Mouse (Mus musculus): ENCODE data around the gene Zc3h6. TPM values are rescaled to one million over a fixed set of nuclear protein-coding genes. Genes with fewer than 3 reads are reported as not detected.
"Not testable (repeated sequence)": the region's sequence is repeated elsewhere in the genome, so short reads cannot be mapped to it uniquely, and the experiment has no call there.

The Zc3h6 gene
- polyA plus RNA-seq, 1 experiment from 2014 or later: 1.3 TPM

DNA sequence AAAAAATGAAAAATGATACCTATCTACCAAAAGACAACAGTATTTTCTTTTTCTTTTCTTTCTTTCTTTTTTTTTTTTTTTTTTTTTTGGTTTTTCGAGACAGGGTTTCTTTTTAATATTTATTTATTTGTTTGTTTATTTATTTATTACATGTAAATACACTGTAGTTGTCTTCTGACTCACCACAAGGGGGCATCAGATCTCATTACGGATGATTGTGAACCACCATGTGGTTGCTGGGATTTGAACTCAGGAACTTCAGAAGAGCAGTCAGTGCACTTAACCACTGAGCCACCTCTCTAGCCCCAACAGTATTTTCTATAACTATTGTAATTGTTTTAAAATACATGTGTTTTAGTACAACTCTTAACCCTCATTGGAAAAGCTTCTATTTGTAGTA is 41.7 kb downstream of the Zc3h6 start:
- not testable (repeated sequence) for H3K4me2 ChIP-seq (ENCODE audit: low read depth, low read length); ATAC-seq (ENCODE audit: low read depth); H3K4me3 ChIP-seq (ENCODE audit: low read length); H3K27ac ChIP-seq (ENCODE audit: low read length); H3K4me1 ChIP-seq (replicated peaks; ENCODE audit: control insufficient read depth, insufficient read depth, low read length); H3K36me3 ChIP-seq (ENCODE audit: control insufficient read depth, insufficient read depth, low read length); H3K27me3 ChIP-seq (ENCODE audit: control insufficient read depth, insufficient read depth, low read depth, low read length); H3K9ac ChIP-seq (ENCODE audit: low read length); H3K9me3 ChIP-seq (ENCODE audit: control insufficient read depth, low read length)
- WGBS: 74% methylated on average over 2 of the region's 2 CpGs

DNA sequence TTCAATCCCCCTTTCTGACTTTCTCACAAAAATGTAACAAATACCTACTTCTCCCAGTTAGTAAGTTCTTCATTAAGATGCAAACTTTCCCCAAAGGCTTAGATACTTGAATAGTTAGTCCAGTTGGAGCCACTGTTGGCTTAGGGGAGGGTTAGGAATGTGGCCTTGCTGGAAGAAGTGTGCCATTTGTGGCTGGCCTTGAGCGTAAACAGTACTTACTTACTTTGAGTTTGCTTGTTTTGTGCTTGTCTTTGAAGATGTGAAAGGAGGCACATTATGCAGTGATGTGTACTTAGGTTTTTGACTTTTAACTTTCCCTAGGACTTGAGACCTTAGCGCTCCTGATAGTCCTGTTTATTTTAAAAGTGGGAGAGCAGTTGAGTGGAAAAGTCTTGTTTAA is 52.9 kb downstream of the Zc3h6 start:
- no peaks in the 10 kb centered on the region for H3K9me3 ChIP-seq (ENCODE audit: control insufficient read depth, low read length)
- no peak overlapping the region for H3K9ac ChIP-seq (ENCODE audit: low read length)
- peak overlapping the region; percentile 22; the same call in 1 of the 2 replicates for H3K27ac ChIP-seq (ENCODE audit: low read length)
- no peak overlapping the region for H3K4me3 ChIP-seq (ENCODE audit: low read length)
- 0 out of 2 replicates have a peak, but pooled peaks cover 2% of the 10 kb centered on the region for H3K4me1 ChIP-seq (replicated peaks; ENCODE audit: control insufficient read depth, insufficient read depth, low read length)
- 44% methylated on average over 2 of the region's 2 CpGs for WGBS
- H3K36me3 ChIP-seq (ENCODE audit: control insufficient read depth, insufficient read depth, low read length): no peaks in the 10 kb centered on the region
- ATAC-seq (ENCODE audit: low read depth): peak; percentile 85
- no peak overlapping the region for H3K4me2 ChIP-seq (ENCODE audit: low read depth, low read length)
- no peaks in the 10 kb centered on the region for H3K27me3 ChIP-seq (ENCODE audit: control insufficient read depth, insufficient read depth, low read depth, low read length)

DNA sequence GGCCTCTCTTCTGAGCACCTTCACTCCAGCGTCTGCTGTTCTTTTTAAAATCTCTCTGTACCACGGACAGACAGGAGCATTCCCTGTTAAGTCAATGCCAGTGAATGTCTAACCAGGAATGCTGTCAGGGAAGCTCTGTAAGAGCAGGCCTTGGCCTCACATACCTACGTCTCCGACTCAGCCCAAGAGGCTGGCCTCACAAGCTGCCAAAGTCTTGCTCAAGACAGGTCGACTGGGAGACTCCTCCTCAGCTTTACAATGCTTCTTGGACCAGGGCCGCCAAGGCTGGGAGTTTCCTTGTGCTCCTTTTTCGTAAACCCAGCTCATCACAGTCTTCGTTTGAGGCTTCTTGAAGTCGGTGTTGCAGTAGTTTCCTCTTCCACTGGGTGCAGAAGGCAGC is 57.6 kb downstream of the Zc3h6 start:
- Histone ChIP-seq H3K27me3 (ENCODE audit: control insufficient read depth, insufficient read depth, low read depth, low read length) (no peaks in the 10 kb centered on the region), H3K9me3 (ENCODE audit: control insufficient read depth, low read length) (no peaks in the 10 kb centered on the region), H3K4me3 (ENCODE audit: low read length) (no peak overlapping the region), H3K36me3 (ENCODE audit: control insufficient read depth, insufficient read depth, low read length) (no peaks in the 10 kb centered on the region), H3K9ac (ENCODE audit: low read length) (no peak overlapping the region), H3K4me1 (replicated peaks; ENCODE audit: control insufficient read depth, insufficient read depth, low read length) (no peaks in the 10 kb centered on the region), H3K4me2 (ENCODE audit: low read depth, low read length) (no peak overlapping the region), H3K27ac (ENCODE audit: low read length) (0 out of 2 replicates have a peak overlapping the region, but pooled peaks have one; percentile 16)
- 68% methylated on average over 9 of the region's 9 CpGs for WGBS
- ATAC-seq (ENCODE audit: low read depth): no peak

DNA sequence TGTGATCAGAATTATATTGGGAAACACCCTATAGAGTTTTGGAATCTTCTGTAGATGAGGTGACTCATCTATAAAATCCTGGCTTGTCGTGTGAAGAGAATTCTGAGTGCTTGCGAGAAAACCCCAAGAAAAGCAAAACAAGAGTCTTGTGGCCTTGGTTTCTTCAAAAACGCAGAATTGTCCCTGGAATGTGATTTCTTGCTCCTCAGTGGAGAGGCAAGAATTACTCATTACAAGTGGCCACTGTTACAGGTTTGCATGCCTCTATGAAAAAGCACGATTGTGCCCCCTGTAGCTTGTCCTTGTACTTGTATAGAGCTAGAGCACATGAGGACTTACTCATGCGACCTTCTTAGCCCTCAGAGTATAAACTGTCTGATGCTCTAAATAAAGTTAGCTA is 68.2 kb downstream of the Zc3h6 start:
- Histone ChIP-seq H3K4me2 (ENCODE audit: low read depth, low read length) (no peak overlapping the region), H3K36me3 (ENCODE audit: control insufficient read depth, insufficient read depth, low read length) (no peaks in the 10 kb centered on the region), H3K27me3 (ENCODE audit: control insufficient read depth, insufficient read depth, low read depth, low read length) (peaks cover 18% of the 10 kb centered on the region), H3K4me3 (ENCODE audit: low read length) (no peak overlapping the region), H3K4me1 (replicated peaks; ENCODE audit: control insufficient read depth, insufficient read depth, low read length) (peaks cover 11% of the 10 kb centered on the region), H3K9ac (ENCODE audit: low read length) (no peak overlapping the region), H3K9me3 (ENCODE audit: control insufficient read depth, low read length) (no peaks in the 10 kb centered on the region), H3K27ac (ENCODE audit: low read length) (no peak overlapping the region)
- 67% methylated on average over 5 of the region's 5 CpGs for WGBS
- ATAC-seq (ENCODE audit: low read depth): no peak

DNA sequence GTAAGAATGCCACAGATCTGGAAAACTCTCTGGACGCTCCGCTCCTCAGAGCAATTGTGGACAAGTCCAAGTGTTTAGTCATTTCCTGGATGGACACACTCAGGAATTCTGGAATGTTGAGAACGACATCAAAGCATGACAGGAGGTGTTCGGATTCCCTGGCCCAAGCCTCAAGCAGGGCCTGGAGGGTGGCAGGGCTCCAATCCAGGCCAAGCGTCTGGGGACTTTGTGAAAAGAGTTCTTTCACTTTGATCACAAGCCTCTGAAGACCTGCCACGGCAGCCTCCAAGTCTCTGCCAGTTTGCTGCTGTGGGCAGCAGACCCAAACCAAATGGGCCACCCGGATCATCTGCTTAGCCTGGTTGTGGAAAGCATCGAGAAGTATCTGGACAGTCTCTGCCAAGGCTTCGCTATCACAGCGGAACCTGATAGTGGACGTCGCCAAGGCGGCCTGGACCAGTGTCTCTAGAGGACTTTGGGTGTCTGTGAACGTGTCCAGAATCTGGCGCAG is 71.3 kb downstream of the Zc3h6 start:
- Histone ChIP-seq H3K4me3 (ENCODE audit: low read length) (peak overlapping the region; percentile 49), H3K27me3 (ENCODE audit: control insufficient read depth, insufficient read depth, low read depth, low read length) (peaks cover 20% of the 10 kb centered on the region), H3K4me2 (ENCODE audit: low read depth, low read length) (peak overlapping the region; percentile 90), H3K4me1 (replicated peaks; ENCODE audit: control insufficient read depth, insufficient read depth, low read length) (peaks cover 11% of the 10 kb centered on the region), H3K36me3 (ENCODE audit: control insufficient read depth, insufficient read depth, low read length) (no peaks in the 10 kb centered on the region), H3K9ac (ENCODE audit: low read length) (peak overlapping the region; percentile 34), H3K27ac (ENCODE audit: low read length) (no peak overlapping the region), H3K9me3 (ENCODE audit: control insufficient read depth, low read length) (no peaks in the 10 kb centered on the region)
- 16% methylated on average over 15 of the region's 15 CpGs for WGBS
- peak; percentile 23; the same call in 1 of the 2 replicates for ATAC-seq (ENCODE audit: low read depth)

DNA sequence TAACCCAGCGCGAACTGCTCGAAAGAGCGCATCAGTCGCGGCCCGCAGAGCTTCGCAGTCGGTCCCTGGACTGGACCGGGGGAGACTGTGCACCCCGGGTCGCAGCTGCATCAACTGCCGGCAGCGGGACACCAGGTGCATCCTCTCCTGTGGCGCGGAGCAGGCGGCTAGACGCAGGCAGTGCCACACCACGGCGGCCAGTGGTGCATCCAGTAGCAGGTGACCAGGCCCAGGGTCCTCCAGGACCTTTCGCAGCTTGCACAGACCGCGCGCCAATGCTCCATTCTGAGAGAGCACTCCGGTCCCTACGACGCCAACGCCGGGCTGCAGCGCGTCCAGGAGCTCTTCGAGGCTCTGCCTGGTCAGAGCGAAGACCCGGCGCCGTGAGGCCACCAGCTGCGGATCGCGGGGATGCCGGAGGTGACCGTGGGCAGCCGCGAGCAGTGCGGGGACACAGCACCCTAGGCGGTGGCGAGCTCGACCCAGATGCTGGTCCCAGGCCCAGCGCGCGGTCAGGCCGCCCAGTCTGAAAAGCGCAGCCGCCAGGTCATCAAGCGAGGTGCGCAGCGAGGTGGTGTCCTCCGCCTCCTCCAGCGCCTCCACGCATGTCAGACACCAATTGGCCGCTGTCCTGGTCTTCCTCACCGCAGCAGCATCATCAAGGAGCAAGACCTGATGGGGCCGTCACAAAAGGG is 71.9 kb downstream of the Zc3h6 start:
- Histone ChIP-seq H3K9ac (ENCODE audit: low read length) (peak overlapping the region; percentile 34), H3K4me2 (ENCODE audit: low read depth, low read length) (peak overlapping the region; percentile 90), H3K36me3 (ENCODE audit: control insufficient read depth, insufficient read depth, low read length) (no peaks in the 10 kb centered on the region), H3K27me3 (ENCODE audit: control insufficient read depth, insufficient read depth, low read depth, low read length) (peaks cover 20% of the 10 kb centered on the region), H3K4me1 (replicated peaks; ENCODE audit: control insufficient read depth, insufficient read depth, low read length) (peaks cover 11% of the 10 kb centered on the region), H3K27ac (ENCODE audit: low read length) (no peak overlapping the region), H3K9me3 (ENCODE audit: control insufficient read depth, low read length) (no peaks in the 10 kb centered on the region), H3K4me3 (ENCODE audit: low read length) (peak overlapping the region; percentile 49)
- 1% methylated on average over 55 of the region's 62 CpGs for WGBS
- ATAC-seq (ENCODE audit: low read depth): peak; percentile 59; the same call in 1 of the 2 replicates

DNA sequence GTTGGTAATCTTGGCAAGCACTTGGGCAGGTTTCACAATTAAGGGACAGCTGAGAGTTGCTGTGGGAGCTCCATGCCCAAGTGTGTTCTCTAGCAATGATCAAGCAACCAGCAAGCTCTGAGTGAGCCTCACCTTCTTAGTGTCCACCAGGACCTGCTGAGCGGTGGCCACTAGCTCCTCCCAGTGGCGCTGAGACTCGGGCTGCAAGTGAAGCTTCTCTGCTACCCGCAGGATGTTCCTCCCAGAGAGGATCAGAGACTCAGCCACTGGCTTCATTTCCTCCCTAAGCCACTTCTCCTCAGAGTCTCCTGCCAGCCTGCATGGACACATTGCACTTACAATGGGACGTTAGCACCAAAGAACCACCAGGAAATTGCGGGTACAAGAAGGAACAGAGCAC is 73.4 kb downstream of the Zc3h6 start:
- Histone ChIP-seq H3K9me3 (ENCODE audit: control insufficient read depth, low read length) (no peaks in the 10 kb centered on the region), H3K36me3 (ENCODE audit: control insufficient read depth, insufficient read depth, low read length) (no peaks in the 10 kb centered on the region), H3K27me3 (ENCODE audit: control insufficient read depth, insufficient read depth, low read depth, low read length) (peaks cover 20% of the 10 kb centered on the region), H3K4me2 (ENCODE audit: low read depth, low read length) (no peak overlapping the region), H3K4me3 (ENCODE audit: low read length) (no peak overlapping the region), H3K27ac (ENCODE audit: low read length) (no peak overlapping the region), H3K9ac (ENCODE audit: low read length) (no peak overlapping the region), H3K4me1 (replicated peaks; ENCODE audit: control insufficient read depth, insufficient read depth, low read length) (peaks cover 11% of the 10 kb centered on the region)
- ATAC-seq (ENCODE audit: low read depth): no peak
- 24% methylated on average over 6 of the region's 6 CpGs for WGBS

DNA sequence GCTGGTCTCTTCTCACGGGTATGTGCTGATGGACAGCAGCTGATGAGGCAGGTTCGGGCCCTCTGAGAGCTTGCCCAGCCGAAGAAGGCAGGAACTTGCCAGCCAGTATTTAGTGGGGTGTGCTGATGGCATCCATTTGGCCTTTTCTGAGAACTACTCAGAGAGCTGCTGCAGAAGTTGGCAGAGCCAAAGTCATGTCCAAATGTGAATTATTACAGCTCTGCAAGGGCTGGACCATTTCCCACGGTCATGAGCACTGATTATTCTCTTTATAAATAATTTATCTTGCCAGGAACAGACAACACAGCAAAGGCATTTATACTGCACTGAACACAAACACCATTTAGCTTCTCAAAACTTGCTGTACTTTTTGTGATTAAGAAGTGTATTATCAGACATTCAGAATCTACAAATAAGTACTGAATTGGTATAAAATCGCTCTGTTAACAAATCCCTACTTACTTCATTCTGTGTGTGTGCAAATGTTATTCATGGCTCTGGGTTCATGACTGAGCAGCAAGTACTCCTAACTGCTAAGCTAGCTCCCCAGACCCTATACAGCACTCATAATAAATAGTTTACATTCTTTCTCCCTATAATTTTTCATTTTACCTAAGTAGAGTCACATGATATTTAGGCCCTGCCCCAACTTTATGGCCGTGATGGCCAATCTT is 79.1 kb downstream of the Zc3h6 start:
- H3K36me3 ChIP-seq (ENCODE audit: control insufficient read depth, insufficient read depth, low read length): no peaks in the 10 kb centered on the region
- ATAC-seq (ENCODE audit: low read depth): peak; percentile 61
- H3K9me3 ChIP-seq (ENCODE audit: control insufficient read depth, low read length): no peaks in the 10 kb centered on the region
- no peak overlapping the region for H3K9ac ChIP-seq (ENCODE audit: low read length)
- peaks cover 6% of the 10 kb centered on the region; the same call in 1 of the 2 replicates for H3K4me1 ChIP-seq (replicated peaks; ENCODE audit: control insufficient read depth, insufficient read depth, low read length)
- 57% methylated on average over 6 of the region's 6 CpGs for WGBS
- no peaks in the 10 kb centered on the region for H3K27me3 ChIP-seq (ENCODE audit: control insufficient read depth, insufficient read depth, low read depth, low read length)
- H3K4me3 ChIP-seq (ENCODE audit: low read length): no peak overlapping the region
- no peak overlapping the region for H3K27ac ChIP-seq (ENCODE audit: low read length)
- H3K4me2 ChIP-seq (ENCODE audit: low read depth, low read length): no peak overlapping the region

DNA sequence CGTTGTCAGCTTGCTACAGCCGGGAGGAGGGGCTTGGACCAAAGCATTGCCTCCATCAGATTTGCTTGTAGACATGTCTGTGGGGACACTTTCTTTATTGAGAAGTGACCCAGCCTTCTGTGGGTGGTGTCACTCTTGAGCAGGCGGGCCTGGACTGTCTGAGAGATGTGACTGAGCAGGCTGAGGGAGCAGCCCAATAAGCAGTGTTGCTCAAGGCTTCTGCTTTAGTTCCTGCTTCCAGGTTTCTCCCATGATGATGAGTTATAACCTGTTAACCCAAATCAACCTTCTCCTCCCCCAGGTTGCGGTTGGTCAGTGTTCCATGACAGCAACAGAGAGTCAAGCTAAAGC is 79.6 kb downstream of the Zc3h6 start:
- no peaks in the 10 kb centered on the region for H3K9me3 ChIP-seq (ENCODE audit: control insufficient read depth, low read length)
- no peaks in the 10 kb centered on the region for H3K27me3 ChIP-seq (ENCODE audit: control insufficient read depth, insufficient read depth, low read depth, low read length)
- WGBS: 75% methylated on average over 4 of the region's 4 CpGs
- H3K4me3 ChIP-seq (ENCODE audit: low read length): no peak overlapping the region
- peaks cover 6% of the 10 kb centered on the region; the same call in 1 of the 2 replicates for H3K4me1 ChIP-seq (replicated peaks; ENCODE audit: control insufficient read depth, insufficient read depth, low read length)
- H3K36me3 ChIP-seq (ENCODE audit: control insufficient read depth, insufficient read depth, low read length): no peaks in the 10 kb centered on the region
- H3K4me2 ChIP-seq (ENCODE audit: low read depth, low read length): no peak overlapping the region
- H3K27ac ChIP-seq (ENCODE audit: low read length): no peak overlapping the region
- ATAC-seq (ENCODE audit: low read depth): peak; percentile 38; the same call in 1 of the 2 replicates
- H3K9ac ChIP-seq (ENCODE audit: low read length): no peak overlapping the region

Measured in lung, embryonic 16.5 days (tissue).